Mouse (Mus musculus) lung, postnatal 0 days (tissue): ENCODE measurements around the gene Mfap1b.

Experiments used
- CTCF ChIP-seq: IDR thresholded peaks from 2 replicates; pipeline ENCODE4 v1.5.1; 2016; ENCODE audit warnings: antibody characterized with exemption, mild to moderate bottlenecking
- EP300 ChIP-seq: IDR thresholded peaks from 2 replicates; pipeline ENCODE4 v1.6.1; 2016; ENCODE audit warnings: antibody characterized with exemption, mild to moderate bottlenecking, control low read depth

GRCm38 (mm10) chr2:121448739-121449535 is 24.9 kb downstream of the Mfap1b start, which contains the start of gene Serf2:
- TF ChIP-seq CTCF: no peak
- TF ChIP-seq EP300: no peak
